Mouse (Mus musculus) neural tube, embryonic 15.5 days (tissue): Measurements from ENCODE around the gene Stkld1. TPM values are rescaled to one million over a fixed set of nuclear protein-coding genes. Genes with fewer than 3 reads are reported as not detected.

Experiments used
- ATAC-seq: fragments of 200-750 bp; cut with Nextera tagmentation; 2 replicates; pipeline ENCODE4 v1.8.0; 2017; ENCODE audit warnings: mild to moderate bottlenecking, moderate TSS enrichment, moderate library complexity; ENCODE audit not compliant: low FRiP score
- H3K27ac ChIP-seq: fragments of 300-500 bp; sonication (generic); replicated peaks from 2 replicates; pipeline ENCODE4 v1.5.1; 2015; ENCODE audit warnings: mild to moderate bottlenecking, inconsistent platforms
- H3K27me3 ChIP-seq: fragments of 300-500 bp; sonication (generic); replicated peaks from 2 replicates; pipeline ENCODE4 v1.6.1; 2015; ENCODE audit warnings: inconsistent platforms
- H3K36me3 ChIP-seq: fragments of 300-500 bp; sonication (generic); 2 replicates; pipeline ENCODE4 v1.6.1; 2015; ENCODE audit warnings: inconsistent platforms
- H3K4me1 ChIP-seq: fragments of 300-500 bp; sonication (generic); 2 replicates; pipeline ENCODE4 v1.6.1; 2015; ENCODE audit warnings: inconsistent platforms
- H3K4me2 ChIP-seq: fragments of 300-500 bp; sonication (generic); 2 replicates; pipeline ENCODE4 v1.6.1; 2015; ENCODE audit warnings: inconsistent platforms, mild to moderate bottlenecking, moderate library complexity
- H3K4me3 ChIP-seq: fragments of 300-500 bp; sonication (generic); replicated peaks from 2 replicates; pipeline ENCODE4 v1.5.1; 2015; ENCODE audit warnings: mild to moderate bottlenecking, inconsistent platforms
- H3K9ac ChIP-seq: fragments of 300-500 bp; sonication (generic); replicated peaks from 2 replicates; pipeline ENCODE4 v1.6.1; 2015; ENCODE audit warnings: mild to moderate bottlenecking, inconsistent platforms
- H3K9me3 ChIP-seq: fragments of 300-500 bp; sonication (generic); replicated peaks from 2 replicates; pipeline ENCODE4 v1.6.1; 2016; ENCODE audit warnings: inconsistent platforms
- WGBS: fragments of 180-500 bp; shearing (Covaris S2); methylation state at CpG from one replicate; pipeline ENCODE4 v1.1.7; 2015; ENCODE audit warnings: mixed read lengths; 5-methylcytosine and 5-hydroxymethylcytosine counted together
- polyA plus RNA-seq: library from polyadenylated mRNA; unstranded; fragments of >200 nt; fragmentation: Nextera tagmentation; extraction: Ambion mirVana; gene quantifications from 2 replicates; pipeline ENCODE4 v1.2.1, GENCODE M21; 2015

Gene Stkld1
- polyA plus RNA-seq, 1 experiment from 2014 or later, result 0.61 TPM

DNA sequence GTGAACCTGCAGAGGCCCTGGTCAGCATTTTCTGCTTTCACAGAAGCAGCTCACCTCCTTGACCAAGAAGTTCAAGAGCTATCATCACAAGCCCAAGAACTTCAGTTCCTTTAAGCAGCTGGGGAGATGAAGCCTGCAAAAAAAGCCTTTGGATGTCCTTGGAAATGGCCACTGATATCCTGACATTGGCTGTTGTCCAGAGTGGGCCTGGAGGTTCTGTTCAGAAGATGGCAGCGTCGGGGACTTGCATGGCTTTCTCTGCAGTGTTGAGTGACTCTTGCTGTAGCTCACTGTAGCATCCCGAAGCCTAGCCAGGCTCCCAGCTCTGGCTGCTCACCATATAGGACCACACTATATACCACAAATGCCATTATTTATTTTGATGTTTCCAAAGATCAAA lies 14.2 kb upstream of the Stkld1 start:
- Histone ChIP-seq H3K9ac (no peak overlapping the region), H3K4me3 (no peak overlapping the region), H3K27me3 (no peaks in the 10 kb centered on the region), H3K27ac (no peak overlapping the region), H3K36me3 (peaks cover 66% of the 10 kb centered on the region), H3K4me2 (no peak overlapping the region), H3K4me1 (peaks cover 32% of the 10 kb centered on the region), H3K9me3 (no peaks in the 10 kb centered on the region)
- ATAC-seq, result no peak
- 88% methylated on average over 3 of the region's 3 CpGs for WGBS

GRCm38 (mm10) chr2:26920190-26920855 lies 13.5 kb upstream of the Stkld1 start:
- H3K27me3 ChIP-seq, result no peaks in the 10 kb centered on the region
- peaks cover 73% of the 10 kb centered on the region for H3K36me3 ChIP-seq
- no peak overlapping the region for H3K27ac ChIP-seq
- no peak for ATAC-seq
- H3K9me3 ChIP-seq, result no peaks in the 10 kb centered on the region
- no peak overlapping the region for H3K4me3 ChIP-seq
- H3K4me1 ChIP-seq, result peaks cover 26% of the 10 kb centered on the region
- no peak overlapping the region for H3K9ac ChIP-seq
- no peak overlapping the region for H3K4me2 ChIP-seq
- 91% methylated on average over 6 of the region's 6 CpGs for WGBS

GRCm38 (mm10) chr2:26921784-26922183 lies 12.1 kb upstream of the Stkld1 start:
- H3K36me3 ChIP-seq, result peaks cover 86% of the 10 kb centered on the region
- no peak for ATAC-seq
- peaks cover 18% of the 10 kb centered on the region for H3K4me1 ChIP-seq
- no peak overlapping the region for H3K9ac ChIP-seq
- no peaks in the 10 kb centered on the region for H3K27me3 ChIP-seq
- no peak overlapping the region for H3K4me3 ChIP-seq
- H3K9me3 ChIP-seq, result no peaks in the 10 kb centered on the region
- H3K27ac ChIP-seq, result no peak overlapping the region
- 80% methylated on average over 9 of the region's 9 CpGs for WGBS
- H3K4me2 ChIP-seq, result no peak overlapping the region

- WGBS, result 94% methylated on average over 6 of the region's 6 CpGs
- H3K9ac ChIP-seq, result no peak overlapping the region
These were observed 5.9 kb upstream of the Stkld1 start for GRCm38 (mm10) chr2:26927745-26928476.

DNA sequence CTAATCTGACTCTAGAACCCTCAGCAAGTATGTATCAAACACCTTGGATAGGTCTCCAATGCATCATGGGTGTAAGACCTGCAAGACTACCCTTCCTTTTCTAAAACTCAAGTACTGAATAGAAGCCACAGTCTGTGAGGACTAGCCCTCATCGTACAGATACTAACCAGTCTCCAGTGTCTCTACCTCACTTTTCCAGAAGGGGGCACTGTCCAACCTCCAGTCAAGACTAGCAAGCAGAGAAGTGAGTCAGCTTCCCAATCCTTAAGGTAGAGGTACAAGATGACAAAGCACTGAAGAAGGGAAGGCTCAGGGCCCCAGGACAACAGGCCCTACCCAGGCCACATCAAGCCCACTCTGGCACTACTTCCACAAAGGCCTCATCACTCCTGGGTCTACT lies 3.5 kb upstream of the Stkld1 start:
- Histone ChIP-seq H3K27ac (no peak overlapping the region), H3K9ac (no peak overlapping the region), H3K36me3 (peaks cover 34% of the 10 kb centered on the region), H3K4me1 (peaks cover 39% of the 10 kb centered on the region), H3K4me2 (no peak overlapping the region), H3K9me3 (no peaks in the 10 kb centered on the region), H3K27me3 (no peaks in the 10 kb centered on the region), H3K4me3 (no peak overlapping the region)
- WGBS, result 31% methylated on average over 1 of the region's 1 CpGs
- ATAC-seq, result no peak

More at GRCm38 (mm10) chr2:26927745-26928476, 5.9 kb upstream of the Stkld1 start:
- H3K4me2 ChIP-seq, result no peak overlapping the region
- H3K9me3 ChIP-seq, result no peaks in the 10 kb centered on the region
- peaks cover 59% of the 10 kb centered on the region for H3K36me3 ChIP-seq
- no peaks in the 10 kb centered on the region for H3K27me3 ChIP-seq
- no peak for ATAC-seq
- H3K4me3 ChIP-seq, result no peak overlapping the region
- H3K27ac ChIP-seq, result no peak overlapping the region
- peaks cover 34% of the 10 kb centered on the region for H3K4me1 ChIP-seq

GRCm38 (mm10) chr2:26932473-26933303 lies 1.2 kb upstream of the Stkld1 start:
- H3K9ac ChIP-seq, result peak overlapping the region; percentile 98
- H3K9me3 ChIP-seq, result no peaks in the 10 kb centered on the region
- H3K27me3 ChIP-seq, result no peaks in the 10 kb centered on the region
- peak overlapping the region; percentile 80 for H3K27ac ChIP-seq
- H3K4me2 ChIP-seq, result peak overlapping the region; percentile 79
- H3K36me3 ChIP-seq, result peaks cover 21% of the 10 kb centered on the region
- peak overlapping the region; percentile 89 for H3K4me3 ChIP-seq
- peak; percentile 56 for ATAC-seq
- peaks cover 39% of the 10 kb centered on the region for H3K4me1 ChIP-seq
- 2% methylated on average over 47 of the region's 49 CpGs for WGBS

GRCm38 (mm10) chr2:26935286-26935685 lies 1.4 kb downstream of the Stkld1 start:
- ATAC-seq, result no peak
- 88% methylated on average over 2 of the region's 2 CpGs for WGBS

DNA sequence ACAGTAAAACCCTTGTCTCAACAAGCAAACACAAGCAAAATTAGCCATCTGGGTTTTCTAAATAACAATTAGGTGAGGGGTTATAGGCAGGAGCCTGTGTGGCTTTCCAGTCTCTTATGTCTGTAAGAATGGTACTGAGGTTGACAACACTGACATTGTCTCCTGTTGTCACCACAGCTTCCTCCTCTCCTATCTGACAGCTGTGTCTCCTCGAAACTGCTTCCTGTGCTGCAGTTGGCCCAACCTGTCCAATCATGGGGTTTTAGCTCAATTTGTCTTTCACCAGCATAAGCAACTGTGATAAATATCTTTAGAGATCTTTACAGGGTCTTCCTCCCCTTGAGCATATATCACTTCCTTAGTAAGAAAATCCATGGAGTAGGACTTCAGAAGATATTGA lies 2.6 kb downstream of the Stkld1 start:
- Histone ChIP-seq H3K9me3 (no peaks in the 10 kb centered on the region), H3K27me3 (no peaks in the 10 kb centered on the region), H3K4me3 (no peak overlapping the region), H3K36me3 (no peaks in the 10 kb centered on the region), H3K27ac (no peak overlapping the region), H3K9ac (no peak overlapping the region), H3K4me2 (no peak overlapping the region), H3K4me1 (peaks cover 17% of the 10 kb centered on the region)
- WGBS, result 64% methylated on average over 1 of the region's 1 CpGs
- no peak for ATAC-seq

More at GRCm38 (mm10) chr2:26935286-26935685, 1.4 kb downstream of the Stkld1 start:
- H3K9me3 ChIP-seq, result no peaks in the 10 kb centered on the region
- H3K4me1 ChIP-seq, result peaks cover 29% of the 10 kb centered on the region
- peaks cover 6% of the 10 kb centered on the region; the same call in 1 of the 2 replicates for H3K36me3 ChIP-seq
- H3K27me3 ChIP-seq, result no peaks in the 10 kb centered on the region
- H3K4me3 ChIP-seq, result no peak overlapping the region
- H3K27ac ChIP-seq, result no peak overlapping the region
- no peak overlapping the region for H3K4me2 ChIP-seq
- no peak overlapping the region for H3K9ac ChIP-seq

- Histone ChIP-seq H3K4me1 (no peaks in the 10 kb centered on the region), H3K27ac (no peak overlapping the region), H3K36me3 (no peaks in the 10 kb centered on the region), H3K9ac (no peak overlapping the region), H3K27me3 (no peaks in the 10 kb centered on the region), H3K4me3 (no peak overlapping the region), H3K4me2 (no peak overlapping the region), H3K9me3 (no peaks in the 10 kb centered on the region)
- no peak for ATAC-seq
- WGBS, result 52% methylated on average over 5 of the region's 5 CpGs
These were observed 7.7 kb downstream of the Stkld1 start for GRCm38 (mm10) chr2:26941539-26941938.

DNA sequence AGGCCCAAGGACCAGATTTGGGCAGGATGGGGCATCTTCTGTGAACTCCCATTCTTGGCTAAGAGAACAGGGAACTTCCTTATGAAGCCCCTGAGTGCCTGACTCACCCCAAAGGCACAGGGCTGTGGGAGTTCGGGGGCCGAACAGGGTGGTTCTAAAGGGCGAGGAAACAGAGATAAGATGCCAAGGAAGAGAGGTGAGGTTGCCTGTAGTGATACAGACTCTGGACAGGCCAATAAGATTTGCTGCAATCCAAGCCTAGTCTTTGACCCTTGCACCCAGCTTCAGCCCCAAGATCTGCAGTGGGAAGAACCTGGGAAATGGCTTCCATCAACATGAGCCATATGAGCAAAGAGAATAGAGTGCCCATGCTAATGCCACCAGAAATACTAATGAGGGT lies 9.4 kb downstream of the Stkld1 start:
- ATAC-seq, result no peak
- no peak overlapping the region for H3K4me3 ChIP-seq
- WGBS, result 89% methylated on average over 3 of the region's 3 CpGs
- no peaks in the 10 kb centered on the region for H3K9me3 ChIP-seq
- no peak overlapping the region for H3K27ac ChIP-seq
- H3K4me1 ChIP-seq, result no peaks in the 10 kb centered on the region
- H3K9ac ChIP-seq, result no peak overlapping the region
- no peak overlapping the region for H3K4me2 ChIP-seq
- H3K36me3 ChIP-seq, result no peaks in the 10 kb centered on the region
- no peaks in the 10 kb centered on the region for H3K27me3 ChIP-seq

DNA sequence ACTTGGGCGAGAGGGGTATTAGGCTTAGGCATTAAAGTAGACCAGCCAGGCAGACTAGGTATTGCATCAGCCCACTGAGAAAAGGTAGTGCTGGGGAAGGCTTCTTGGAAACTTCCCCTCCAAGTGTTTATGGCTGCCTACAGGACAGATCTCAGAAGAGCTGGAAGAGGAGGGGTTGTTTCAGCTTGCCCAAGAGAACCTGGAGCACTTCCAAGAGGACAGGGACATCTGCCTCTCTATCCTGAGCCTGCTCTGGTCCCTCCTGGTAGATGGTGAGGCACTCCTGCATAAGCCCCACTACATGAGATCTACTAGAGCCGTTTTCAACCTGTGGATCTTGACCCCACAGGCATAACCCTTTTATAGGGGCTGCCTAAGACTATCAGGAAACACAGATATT lies 16.6 kb downstream of the Stkld1 start:
- Histone ChIP-seq H3K9ac (no peak overlapping the region), H3K9me3 (no peaks in the 10 kb centered on the region), H3K4me1 (no peaks in the 10 kb centered on the region), H3K36me3 (peaks cover 64% of the 10 kb centered on the region), H3K27me3 (no peaks in the 10 kb centered on the region), H3K27ac (no peak overlapping the region), H3K4me3 (no peak overlapping the region), H3K4me2 (no peak overlapping the region)
- no peak for ATAC-seq
- 86% methylated on average over 2 of the region's 2 CpGs for WGBS
